In genomic region chr8:64691591-64692401, GRCm38 (mm10) we compare ENCODE assay signal across 8 mouse cellular contexts. TPM values are rescaled to one million over a fixed set of nuclear protein-coding genes. Genes with fewer than 3 reads are reported as not detected.
DNase-seq lines count a peak whose midpoint lies in the region; ATAC-seq and TF ChIP-seq lines count a peak whose summit lies in the region.

No protein-coding gene starts in this region.

- no peaks in the 10 kb centered on the region for H3K36me3 ChIP-seq in hindbrain, embryonic 10.5 days
- no peaks in the 10 kb centered on the region for H3K36me3 ChIP-seq in midbrain, embryonic 16.5 days (ENCODE audit: control insufficient read depth, insufficient read depth, low read length)

- no peaks in the 10 kb centered on the region for H3K9me3 ChIP-seq in hindbrain, embryonic 10.5 days
- H3K9me3 ChIP-seq in midbrain, embryonic 16.5 days (replicated peaks; ENCODE audit: control insufficient read depth, low read length, poor library complexity, severe bottlenecking), result no peaks in the 10 kb centered on the region

- H3K4me2 ChIP-seq in midbrain, embryonic 16.5 days (ENCODE audit: low read length), result peak overlapping the region; percentile 71

- H3K4me1 ChIP-seq in cortical plate, adult 2 months (ENCODE audit: control insufficient read depth, insufficient read depth, low read length), result peaks cover 3% of the 10 kb centered on the region; the same call in 1 of the 2 replicates
- H3K4me1 ChIP-seq in hindbrain, embryonic 10.5 days (replicated peaks), result peaks cover 17% of the 10 kb centered on the region
- H3K4me1 ChIP-seq in midbrain, embryonic 16.5 days (ENCODE audit: control insufficient read depth, insufficient read depth, low read length), result peaks cover 25% of the 10 kb centered on the region

- H3K27me3 ChIP-seq in hindbrain, embryonic 10.5 days (ENCODE audit: insufficient read depth, poor library complexity, severe bottlenecking), result peaks cover 14% of the 10 kb centered on the region
- no peaks in the 10 kb centered on the region for H3K27me3 ChIP-seq in midbrain, embryonic 16.5 days (ENCODE audit: control insufficient read depth, insufficient read depth, low read depth, low read length)

- peak overlapping the region; percentile 99 for H3K9ac ChIP-seq in midbrain, embryonic 16.5 days (ENCODE audit: low read depth, low read length)

- intact Hi-C loops in left cerebral cortex, adult 2 months (cut with DNase I), result loop anchor here (1.0 to 10.0 kb wide), 4 partner anchors 33 to 667 kb away; no protein-coding TSS in a partner anchor

- peak overlapping the region; percentile 89 for H3K4me3 ChIP-seq in left cerebral cortex, adult 2 months
- peak overlapping the region; percentile 79 for H3K4me3 ChIP-seq in cortical plate, adult 2 months (ENCODE audit: insufficient read depth, low read length)
- peak overlapping the region; percentile 69 for H3K4me3 ChIP-seq in hindbrain, embryonic 10.5 days
- peak overlapping the region; percentile 72 for H3K4me3 ChIP-seq in midbrain, embryonic 16.5 days (ENCODE audit: low read depth, low read length)

- no peak for TF ChIP-seq CTCF in left cerebral cortex, adult 2 months (IDR thresholded peaks at IDR 0.05)
- no peak for TF ChIP-seq CTCF in cortical plate, adult 2 months (IDR thresholded peaks at IDR 0.05; ENCODE audit: extremely low read depth, insufficient read depth, low read length)

- no peak for DNase-seq in left cerebral cortex, adult 2 months (ENCODE audit: extremely low spot score in 1 of 2, low spot score in 2 of 2)
- no peak for DNase-seq in left cerebral cortex, adult 8-10 months (ENCODE audit: low spot score in 2 of 2)
- peak; percentile 17 for DNase-seq in hindbrain, embryonic 10.5 days (ENCODE audit: low spot score)
- no peak for DNase-seq in natural killer cell, adult 2 months (ENCODE audit: low spot score in 2 of 2)
- no peak for DNase-seq in urinary bladder, adult 2 months (ENCODE audit: low spot score)
- no peak for DNase-seq in adrenal gland, adult 8-10 months

- ATAC-seq in midbrain, embryonic 16.5 days, result peak; percentile 6; the same call in 1 of the 2 replicates

- WGBS in hindbrain, embryonic 10.5 days, result 10% methylated on average over 16 of the region's 16 CpGs
- 4% methylated on average over 16 of the region's 16 CpGs for WGBS in midbrain, embryonic 16.5 days

- peak overlapping the region; percentile 99 for H3K27ac ChIP-seq in left cerebral cortex, adult 2 months
- H3K27ac ChIP-seq in cortical plate, adult 2 months (ENCODE audit: insufficient read depth, low read length), result peak overlapping the region; percentile 94
- peak overlapping the region; percentile 97 for H3K27ac ChIP-seq in hindbrain, embryonic 10.5 days
- peak overlapping the region; percentile 100 for H3K27ac ChIP-seq in midbrain, embryonic 16.5 days (ENCODE audit: low read length)

- TF ChIP-seq POLR2A in cortical plate, adult 2 months (IDR thresholded peaks at IDR 0.05; ENCODE audit: extremely low read depth, insufficient read depth, low read length), result peak; percentile 61; the same call in 1 of the 2 replicates

RNA-seq across cellular contexts. Expression of gene Cpe, which starts 1.1 kb away (rescaled TPM):
- 1,000 to 10,000 TPM; 1,948 to 2,026 TPM for total RNA-seq in left cerebral cortex, adult 2 months (2021)
- total RNA-seq in left cerebral cortex, adult 8-10 months (2022), result 1,000 to 10,000 TPM; 2,072 to 2,143 (median 2,114) TPM
- 1,729 and 1,769 TPM in 2 replicates for polyA plus RNA-seq in cortical plate, adult 2 months (2012; rRNA removed)
- polyA plus RNA-seq in hindbrain, embryonic 10.5 days (2016; fragmentation: Nextera tagmentation; extraction: Ambion mirVana), result 91.0 and 160 TPM in 2 replicates
- 930 and 1,054 TPM in 2 replicates for polyA plus RNA-seq in midbrain, embryonic 16.5 days (2015; fragmentation: Nextera tagmentation; extraction: Ambion mirVana)
- polyA plus RNA-seq in urinary bladder, adult 2 months (2012; rRNA removed), result 114 and 187 TPM in 2 replicates
- total RNA-seq in adrenal gland, adult 8-10 months (2022), result 1,000 to 10,000 TPM in 2 of 4 experiments, 100 to 1,000 TPM in 2; 953 to 1,190 (median 1,047) TPM

RNA-seq across cellular contexts. Expression of gene Msmo1, which starts 41.8 kb away (rescaled TPM):
- 10 to 100 TPM; 83.5 to 87.8 TPM for total RNA-seq in left cerebral cortex, adult 2 months (2021)
- 100 to 1,000 TPM in 2 of 4 experiments, 10 to 100 TPM in 2; 98.2 to 113 (median 106) TPM for total RNA-seq in left cerebral cortex, adult 8-10 months (2022)
- 126 and 150 TPM in 2 replicates for polyA plus RNA-seq in cortical plate, adult 2 months (2012; rRNA removed)
- 200 and 202 TPM in 2 replicates for polyA plus RNA-seq in hindbrain, embryonic 10.5 days (2016; fragmentation: Nextera tagmentation; extraction: Ambion mirVana)
- polyA plus RNA-seq in midbrain, embryonic 16.5 days (2015; fragmentation: Nextera tagmentation; extraction: Ambion mirVana), result 176 and 200 TPM in 2 replicates
- polyA plus RNA-seq in urinary bladder, adult 2 months (2012; rRNA removed), result 61.3 and 88.5 TPM in 2 replicates
- 100 to 1,000 TPM; 191 to 284 (median 277) TPM for total RNA-seq in adrenal gland, adult 8-10 months (2022)
